Mouse (Mus musculus) hindbrain, embryonic 16.5 days (tissue): Measurements from ENCODE around the gene Tnni2. TPM values are rescaled to one million over a fixed set of nuclear protein-coding genes. Genes with fewer than 3 reads are reported as not detected.

Experiments
- polyA plus RNA-seq: library from polyadenylated mRNA; unstranded; fragments of >200 nt; fragmentation: Nextera tagmentation; extraction: Ambion mirVana; gene quantifications from 2 replicates; pipeline ENCODE4 v1.2.1, GENCODE M21; 2015

Gene Tnni2
- polyA plus RNA-seq, 1 experiment from 2014 or later = 2.0 TPM

Other genes starting within 250 kb of the Tnni2 start
- not detected in 2 replicates for gene Krtap5-3, start 240.4 kb upstream of the Tnni2 start, polyA plus RNA-seq
- not detected in 2 replicates for gene Gm7579, start 229.9 kb upstream of the Tnni2 start, polyA plus RNA-seq
- not detected in 2 replicates for gene Krtap5-5, start 211.8 kb upstream of the Tnni2 start, polyA plus RNA-seq
- not detected in 2 replicates for gene Gm40460, start 200.7 kb upstream of the Tnni2 start, polyA plus RNA-seq
- gene Gm2431, start 183.5 kb upstream of the Tnni2 start, polyA plus RNA-seq = not detected in 2 replicates
- not detected in 2 replicates for gene Gm4559, start 167.4 kb upstream of the Tnni2 start, polyA plus RNA-seq
- not detected in 2 replicates for gene Krtap5-1, start 144.7 kb upstream of the Tnni2 start, polyA plus RNA-seq
- gene Krtap5-4, start 138.3 kb upstream of the Tnni2 start, polyA plus RNA-seq = not detected in 2 replicates
- 13.3 and 14.9 TPM in 2 replicates for gene Ifitm10, start 68.1 kb upstream of the Tnni2 start, polyA plus RNA-seq
- gene Gm49369, start 59.1 kb upstream of the Tnni2 start, polyA plus RNA-seq = 6.4 TPM in 1 of 2 replicates, not detected in the other
- 356 and 378 TPM in 2 replicates for gene Ctsd, start 53.8 kb upstream of the Tnni2 start, polyA plus RNA-seq
- gene Syt8, start 7.0 kb upstream of the Tnni2 start, polyA plus RNA-seq = not detected in 2 replicates
- 5.5 and 6.0 TPM in 2 replicates for gene Lsp1, start 19.0 kb downstream of the Tnni2 start, polyA plus RNA-seq
- 3.1 and 25.7 TPM in 2 replicates for gene Tnnt3, start 57.0 kb downstream of the Tnni2 start, polyA plus RNA-seq
- gene Mrpl23, start 90.9 kb downstream of the Tnni2 start, polyA plus RNA-seq = 22.3 and 26.2 TPM in 2 replicates
- 157 and 172 TPM in 2 replicates for gene Igf2, start 225.0 kb downstream of the Tnni2 start, polyA plus RNA-seq
- gene Gm49394, start 228.1 kb downstream of the Tnni2 start, polyA plus RNA-seq = 0.11 TPM in 1 of 2 replicates, not detected in the other